Mouse (Mus musculus) CD4-positive naive resting alpha-beta T cell, adult 76 days (primary cell): Measurements from ENCODE around the gene Gm20538. TPM values are rescaled to one million over a fixed set of nuclear protein-coding genes. Genes with fewer than 3 reads are reported as not detected.

Experiments used
- total RNA-seq: library from RNA; stranded (reverse); gene quantifications from one replicate; pipeline ENCODE4 v1.2.4, GENCODE M21; 2023

Gene Gm20538
- not detected for total RNA-seq

DNA sequence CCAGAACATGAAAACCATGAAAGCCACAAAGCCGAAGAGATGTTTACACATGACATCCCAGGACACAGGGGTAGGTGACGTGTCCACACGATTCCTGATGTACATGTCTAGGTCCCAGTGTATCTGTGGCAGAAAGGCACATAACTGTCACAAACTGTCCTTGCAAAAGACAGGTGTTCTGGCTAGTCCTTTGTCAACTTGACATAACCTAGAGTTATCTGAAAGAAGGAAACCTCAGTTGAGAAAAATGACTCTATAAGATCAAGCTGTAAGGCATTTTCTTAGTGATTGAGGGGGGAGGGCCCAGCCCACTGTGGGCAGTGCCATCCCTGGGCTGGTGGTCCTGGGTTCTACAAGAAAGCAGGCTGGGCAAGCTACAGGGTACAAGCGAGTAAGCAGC, at the start of gene Gm20538:
TSS of gene Gm20538 (minus strand) at position 101 of the 400 bp plus-strand sequence.

GRCm38 (mm10) chr19:44562652-44563206, 10.1 kb upstream of the Gm20538 start, which contains the start of gene Hif1an:
Hif1an (plus strand) TSS chr19:44562850.

DNA sequence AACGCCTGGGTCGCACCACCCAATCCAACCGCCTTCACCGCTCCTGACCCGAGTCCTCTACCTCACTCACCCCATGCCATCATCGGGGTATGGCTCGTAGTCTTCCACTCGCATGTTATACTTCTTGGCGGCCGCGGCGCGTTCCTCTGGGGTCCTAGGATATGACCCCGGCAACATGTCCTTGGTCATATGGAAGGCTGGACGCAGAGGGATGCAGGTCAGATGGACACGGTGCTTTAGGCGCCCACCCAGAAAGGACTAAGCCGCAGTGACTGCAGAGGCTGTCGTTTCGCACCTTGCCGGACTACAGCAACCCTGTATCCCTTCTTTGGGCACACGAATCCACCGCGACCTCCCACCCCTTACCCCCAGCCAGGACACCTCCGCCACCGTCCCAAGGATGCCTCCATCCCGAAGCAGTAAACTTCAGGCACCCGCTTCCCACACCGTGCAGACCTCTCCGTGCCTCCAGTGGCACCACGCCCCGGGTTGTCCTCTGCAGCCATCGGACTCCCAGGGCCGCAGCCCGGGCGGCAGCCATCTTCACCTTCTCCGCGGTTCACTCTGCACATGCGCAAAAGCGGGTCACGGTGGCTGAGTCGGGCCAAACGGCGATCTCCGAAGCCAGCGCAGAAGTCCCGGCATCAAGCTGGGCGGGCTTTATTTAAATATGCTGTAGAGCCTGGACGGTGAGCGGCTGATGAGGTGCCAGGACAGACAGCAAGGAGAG, 2.4 kb upstream of the Gm20538 start, which contains the start of gene Ndufb8:
TSS of gene Ndufb8 (minus strand) at position 580 of the 730 bp plus-strand sequence.

DNA sequence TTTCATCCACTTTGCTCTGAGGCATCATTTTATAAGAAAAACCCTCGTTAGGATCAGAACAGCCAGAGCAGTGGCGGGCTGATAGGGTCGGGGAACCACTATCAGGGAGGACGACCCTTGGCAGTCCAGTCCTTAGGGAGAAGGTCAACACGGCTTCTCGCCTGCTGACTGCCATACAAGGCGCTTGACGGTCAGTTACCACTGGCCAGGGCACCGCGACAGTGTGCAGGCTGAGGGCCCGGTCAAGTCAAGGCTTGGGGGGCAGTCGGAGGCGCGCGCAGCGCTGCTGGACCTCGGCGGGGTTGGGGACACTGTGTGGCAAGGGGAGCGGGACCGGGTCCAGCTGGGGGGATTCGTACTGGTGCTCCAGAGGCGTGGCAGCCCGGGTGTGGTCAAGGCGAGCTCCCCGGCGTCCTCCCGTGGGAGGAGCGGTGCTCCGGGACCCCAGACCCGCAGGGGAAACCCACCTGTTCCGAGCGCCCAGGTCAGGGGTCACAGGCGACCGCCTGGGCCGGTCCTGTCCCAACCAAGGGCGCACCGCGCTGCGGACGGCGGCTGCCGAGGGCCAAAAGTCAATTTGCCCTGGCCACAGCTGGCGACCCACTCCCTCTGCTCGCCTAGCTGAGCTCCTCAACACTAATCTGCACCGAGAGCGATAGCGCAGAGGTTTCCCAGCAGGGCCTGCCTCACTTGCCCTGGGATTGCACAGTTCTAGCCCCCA, 7.2 kb downstream of the Gm20538 start, which contains the start of gene Sec31b:
TSS of gene Sec31b (minus strand) at position 544 of the 721 bp plus-strand sequence.

Other genes with a start within 250 kb of the Gm20538 start
- gene Scd4, start 219.7 kb downstream of the Gm20538 start, total RNA-seq: 0.18 TPM
- gene Scd1, start 145.0 kb downstream of the Gm20538 start, total RNA-seq: 55.1 TPM
- gene Wnt8b, start 59.4 kb downstream of the Gm20538 start, total RNA-seq: not detected
- gene Sec31b, start 7.0 kb downstream of the Gm20538 start, total RNA-seq: 4.2 TPM
- 103 TPM for gene Ndufb8, start 2.6 kb upstream of the Gm20538 start, total RNA-seq
- gene Hif1an, start 10.0 kb upstream of the Gm20538 start, total RNA-seq: 74.5 TPM
- gene Pax2, start 203.2 kb upstream of the Gm20538 start, total RNA-seq: not detected